Mouse (Mus musculus): ENCODE measurements around the gene Gpr18. TPM values are rescaled to one million over a fixed set of nuclear protein-coding genes. Genes with fewer than 3 reads are reported as not detected.

The Gpr18 gene
- total RNA-seq, 1 experiment from 2014 or later = 31.4 TPM

GRCm38 (mm10) chr14:121872760-121873159 is 42.8 kb downstream of the Gpr18 start:
- ATAC-seq (replicated peaks; ENCODE audit: insufficient number of reproducible peaks, low FRiP score, low TSS enrichment, poor library complexity, severe bottlenecking) = no peak

- no peak for ATAC-seq (replicated peaks; ENCODE audit: insufficient number of reproducible peaks, low FRiP score, low TSS enrichment, poor library complexity, severe bottlenecking)
Measured at GRCm38 (mm10) chr14:121869111-121869510, 46.5 kb downstream of the Gpr18 start.

- no peak for ATAC-seq (replicated peaks; ENCODE audit: insufficient number of reproducible peaks, low FRiP score, low TSS enrichment, poor library complexity, severe bottlenecking)
Measured at GRCm38 (mm10) chr14:121866574-121866973, 49.0 kb downstream of the Gpr18 start.

GRCm38 (mm10) chr14:121865162-121865561 is 50.4 kb downstream of the Gpr18 start:
- ATAC-seq (replicated peaks; ENCODE audit: insufficient number of reproducible peaks, low FRiP score, low TSS enrichment, poor library complexity, severe bottlenecking) = peak; percentile 76; the same call in 1 of the 2 replicates

Other genes with a start within 250 kb of the Gpr18 start
- 1.7 to 7.5 TPM (median 3.1 TPM) in 3 replicates for gene Dock9, start 117.9 kb downstream of the Gpr18 start, total RNA-seq (2017)
- 25.2 to 53.9 TPM (median 36.5 TPM) in 3 replicates for gene Ubac2, start 37.2 kb downstream of the Gpr18 start, total RNA-seq (2017)
- gene Gpr183, start 49.4 kb upstream of the Gpr18 start, total RNA-seq (2017) = 14.6 to 34.3 TPM (median 25.6 TPM) in 3 replicates
- gene Timm8a2, start 118.9 kb upstream of the Gpr18 start, total RNA-seq (2017) = not detected in 3 replicates
- gene Tm9sf2, start 191.3 kb upstream of the Gpr18 start, total RNA-seq (2017) = 108 to 112 TPM (median 110 TPM) in 3 replicates

Measured in monocyte, adult 5-6 weeks (primary cell).